Mouse (Mus musculus) C2C12 (cell line): Measurements from ENCODE around the gene Gm42372.

Experiments
- CEBPB ChIP-seq: IDR thresholded peaks from one replicate; pipeline ENCODE4 v1.6.1; 2011; ENCODE audit warnings: low read depth, mild to moderate bottlenecking, control low read depth, moderate library complexity
- CTCF ChIP-seq: IDR thresholded peaks from one replicate; pipeline ENCODE4 v1.5.1; 2011; ENCODE audit not compliant: control insufficient read depth, insufficient read depth, insufficient read length
- FOSL1 ChIP-seq: IDR thresholded peaks from one replicate; pipeline ENCODE4 v1.8.0; 2011; ENCODE audit warnings: mild to moderate bottlenecking, low read length; ENCODE audit not compliant: poor library complexity, insufficient read depth, severe bottlenecking
- MAX ChIP-seq: IDR thresholded peaks from one replicate; pipeline ENCODE4 v1.6.1; 2011; ENCODE audit warnings: mild to moderate bottlenecking, control low read depth
- MYOD1 ChIP-seq: IDR thresholded peaks from one replicate; pipeline ENCODE4 v1.6.1; 2011; ENCODE audit warnings: low read depth; ENCODE audit not compliant: control insufficient read depth, insufficient read length
- MYOG ChIP-seq: IDR thresholded peaks from one replicate; pipeline ENCODE4 v1.6.1; 2011; ENCODE audit not compliant: control insufficient read depth, insufficient read length; ENCODE audit errors: extremely low read depth
- USF1 ChIP-seq: IDR thresholded peaks from one replicate; pipeline ENCODE4 v1.6.1; 2011; ENCODE audit warnings: low read depth, mild to moderate bottlenecking, control low read depth, moderate library complexity

- TF ChIP-seq FOSL1 (no peak), USF1 (no peak), CEBPB (no peak), CTCF (no peak), MAX (no peak), MYOD1 (no peak), MYOG (no peak)
Observed at GRCm38 (mm10) chr7:17025505-17025894, 42.6 kb downstream of the Gm42372 start.
